Mouse (Mus musculus) forebrain, embryonic 11.5 days (tissue): ENCODE measurements around the gene Ifi27l2a. TPM values are rescaled to one million over a fixed set of nuclear protein-coding genes. Genes with fewer than 3 reads are reported as not detected.
"Not testable (repeated sequence)": the region's sequence is repeated elsewhere in the genome, so short reads cannot be mapped to it uniquely, and the experiment has no call there.

Source experiments
- ATAC-seq: fragments of 200-750 bp; cut with Nextera tagmentation; replicated peaks from 2 replicates; pipeline ENCODE4 v1.8.0; 2017; ENCODE audit warnings: moderate TSS enrichment; ENCODE audit not compliant: low FRiP score
- DNase-seq: peaks from one replicate; pipeline ENCODE4 v3.0.0-alpha.2; 2017; ENCODE audit warnings: low spot score
- H3K27ac ChIP-seq: fragments of 300-500 bp; sonication (generic); 2 replicates; pipeline ENCODE4 v1.5.1; 2014; ENCODE audit warnings: low read depth, low read length
- H3K27me3 ChIP-seq: fragments of 300-500 bp; sonication (generic); 2 replicates; pipeline ENCODE4 v1.6.1; 2014; ENCODE audit warnings: mild to moderate bottlenecking, low read length, mixed read lengths; ENCODE audit not compliant: control insufficient read depth, insufficient read depth
- H3K36me3 ChIP-seq: fragments of 300-500 bp; sonication (generic); 2 replicates; pipeline ENCODE4 v1.6.1; 2014; ENCODE audit warnings: mild to moderate bottlenecking, low read length, moderate library complexity, mixed read lengths; ENCODE audit not compliant: control insufficient read depth, insufficient read depth
- H3K4me1 ChIP-seq: fragments of 300-500 bp; sonication (generic); replicated peaks from 2 replicates; pipeline ENCODE4 v1.6.1; 2014; ENCODE audit warnings: low read length, mixed read lengths; ENCODE audit not compliant: control insufficient read depth, insufficient read depth
- H3K4me2 ChIP-seq: fragments of 300-500 bp; sonication (generic); 2 replicates; pipeline ENCODE4 v1.6.1; 2014; ENCODE audit warnings: low read depth, mild to moderate bottlenecking, low read length, moderate library complexity, mixed read lengths; ENCODE audit not compliant: severe bottlenecking
- H3K4me3 ChIP-seq: fragments of 300-500 bp; sonication (generic); 2 replicates; pipeline ENCODE4 v1.5.1; 2014; ENCODE audit warnings: low read depth, low read length
- H3K9ac ChIP-seq: fragments of 300-500 bp; sonication (generic); 2 replicates; pipeline ENCODE4 v1.6.1; 2014; ENCODE audit warnings: low read length
- H3K9me3 ChIP-seq: fragments of 300-500 bp; sonication (generic); 2 replicates; pipeline ENCODE4 v1.6.1; 2016; ENCODE audit warnings: low read length, mixed read lengths; ENCODE audit not compliant: control insufficient read depth
- WGBS: fragments of 180-500 bp; shearing (Covaris S2); extraction: QIAGEN DNeasy Blood & Tissue Kit; methylation state at CpG from one replicate; pipeline ENCODE4 v1.1.7; 2014; 5-methylcytosine and 5-hydroxymethylcytosine counted together
- polyA plus RNA-seq: library from polyadenylated mRNA; unstranded; fragments of >200 nt; fragmentation: Nextera tagmentation; extraction: Ambion mirVana; gene quantifications from 2 replicates; pipeline ENCODE4 v1.2.1, GENCODE M21; 2014

Ifi27l2a gene
- 0.79 and 1.1 TPM in 2 replicates for polyA plus RNA-seq

GRCm38 (mm10) chr12:103443524-103443923 lies at the start of gene Ifi27l2a:
Gene Ifi27l2a (minus strand): TSS chr12:103443680.
- Histone ChIP-seq H3K9ac (no peak within 1 kb of the TSS), H3K27me3 (no peaks in the 10 kb centered on the region), H3K36me3 (no peaks in the 10 kb centered on the region), H3K4me3 (no peak within 1 kb of the TSS), H3K4me1 (no peaks in the 10 kb centered on the region), H3K9me3 (no peaks in the 10 kb centered on the region), H3K27ac (no peak within 1 kb of the TSS), H3K4me2 (no peak within 1 kb of the TSS)
- WGBS = 65% methylated on average over 3 of the region's 3 CpGs
- no peak for ATAC-seq
- no peak for DNase-seq

GRCm38 (mm10) chr12:103492767-103493166 lies 49.3 kb upstream of the Ifi27l2a start:
- Histone ChIP-seq H3K4me3 (no peak overlapping the region), H3K9ac (no peak overlapping the region), H3K4me1 (no peaks in the 10 kb centered on the region), H3K36me3 (no peaks in the 10 kb centered on the region), H3K27ac (no peak overlapping the region), H3K4me2 (no peak overlapping the region), H3K9me3 (no peaks in the 10 kb centered on the region), H3K27me3 (no peaks in the 10 kb centered on the region)
- ATAC-seq = peak; percentile 49; the same call in 1 of the 2 replicates
- WGBS = 32% methylated on average over 5 of the region's 5 CpGs
- peak; percentile 78 for DNase-seq

GRCm38 (mm10) chr12:103491091-103491730 lies 47.7 kb upstream of the Ifi27l2a start:
- H3K4me3 ChIP-seq = no peak overlapping the region
- no peak overlapping the region for H3K4me2 ChIP-seq
- 75% methylated on average over 3 of the region's 3 CpGs for WGBS
- H3K4me1 ChIP-seq = no peaks in the 10 kb centered on the region
- no peak overlapping the region for H3K9ac ChIP-seq
- H3K9me3 ChIP-seq = no peaks in the 10 kb centered on the region
- H3K27me3 ChIP-seq = no peaks in the 10 kb centered on the region
- no peaks in the 10 kb centered on the region for H3K36me3 ChIP-seq
- ATAC-seq (no peak), DNase-seq (no peak)
- H3K27ac ChIP-seq = no peak overlapping the region

GRCm38 (mm10) chr12:103487750-103488149 lies 44.3 kb upstream of the Ifi27l2a start:
- no peak for ATAC-seq
- Histone ChIP-seq H3K4me3 (no peak overlapping the region), H3K27ac (no peak overlapping the region)

GRCm38 (mm10) chr12:103487276-103487675 lies 43.8 kb upstream of the Ifi27l2a start:
- Histone ChIP-seq H3K9me3 (no peaks in the 10 kb centered on the region), H3K9ac (no peak overlapping the region), H3K27ac (no peak overlapping the region), H3K36me3 (no peaks in the 10 kb centered on the region), H3K4me1 (no peaks in the 10 kb centered on the region), H3K4me3 (no peak overlapping the region), H3K27me3 (no peaks in the 10 kb centered on the region), H3K4me2 (no peak overlapping the region)
- ATAC-seq (no peak), DNase-seq (no peak)
- WGBS = 80% methylated on average over 4 of the region's 4 CpGs

More at GRCm38 (mm10) chr12:103487750-103488149, 44.3 kb upstream of the Ifi27l2a start:
- DNase-seq = no peak
- Histone ChIP-seq H3K27me3 (no peaks in the 10 kb centered on the region), H3K36me3 (no peaks in the 10 kb centered on the region), H3K9ac (no peak overlapping the region), H3K9me3 (no peaks in the 10 kb centered on the region), H3K4me1 (no peaks in the 10 kb centered on the region), H3K4me2 (no peak overlapping the region)
- 72% methylated on average over 2 of the region's 2 CpGs for WGBS

- ATAC-seq = no peak
- Histone ChIP-seq H3K36me3 (no peaks in the 10 kb centered on the region), H3K27me3 (no peaks in the 10 kb centered on the region), H3K9ac (no peak overlapping the region), H3K4me3 (no peak overlapping the region), H3K4me1 (no peaks in the 10 kb centered on the region), H3K9me3 (no peaks in the 10 kb centered on the region), H3K4me2 (no peak overlapping the region), H3K27ac (no peak overlapping the region)
- DNase-seq = no peak
- 84% methylated on average over 1 of the region's 1 CpGs for WGBS
These were observed 43.2 kb upstream of the Ifi27l2a start for GRCm38 (mm10) chr12:103486726-103487125.

GRCm38 (mm10) chr12:103484200-103484972 lies 40.9 kb upstream of the Ifi27l2a start:
- H3K9ac ChIP-seq, ATAC-seq, DNase-seq, H3K27ac ChIP-seq, H3K4me1 ChIP-seq, H3K36me3 ChIP-seq, H3K27me3 ChIP-seq, H3K4me2 ChIP-seq, H3K9me3 ChIP-seq, H3K4me3 ChIP-seq: not testable (repeated sequence)
- 64% methylated on average over 9 of the region's 9 CpGs for WGBS

GRCm38 (mm10) chr12:103482781-103483180 lies 39.3 kb upstream of the Ifi27l2a start:
- no peaks in the 10 kb centered on the region for H3K9me3 ChIP-seq
- no peaks in the 10 kb centered on the region for H3K27me3 ChIP-seq
- no peaks in the 10 kb centered on the region for H3K4me1 ChIP-seq
- H3K4me3 ChIP-seq = no peak overlapping the region
- H3K4me2 ChIP-seq = no peak overlapping the region
- ATAC-seq = no peak
- no peaks in the 10 kb centered on the region for H3K36me3 ChIP-seq
- no peak for DNase-seq
- no peak overlapping the region for H3K9ac ChIP-seq
- H3K27ac ChIP-seq = no peak overlapping the region
- WGBS = 83% methylated on average over 2 of the region's 2 CpGs
